Mouse (Mus musculus) thymus, adult 2 months (tissue): ENCODE measurements at regions not wholly inside any gene's neighbourhood (a gene's known extent, or its start where the extent isn't known, plus 50 kb on each side); places are given as distances from the start of the nearest gene placed in this dataset.

Experiments
- CTCF ChIP-seq: fragments of 200-500 bp; IDR thresholded peaks from 2 replicates; pipeline ENCODE4 v1.5.1; 2012; ENCODE audit warnings: mild to moderate bottlenecking, control low read depth, low read length, moderate library complexity, borderline replicate concordance; ENCODE audit not compliant: control insufficient read depth, poor library complexity, insufficient read depth; ENCODE audit errors: extremely low read depth
- POLR2A ChIP-seq: fragments of 200-500 bp; IDR thresholded peaks from 2 replicates; pipeline ENCODE4 v1.6.1; 2012; ENCODE audit warnings: mild to moderate bottlenecking, low read length, control low read depth, moderate library complexity; ENCODE audit not compliant: control insufficient read depth, poor library complexity, insufficient read depth; ENCODE audit errors: extremely low read depth

GRCm38 (mm10) chr15:5847413-5848100 is 452.0 kb upstream of the Dab2 start:
- TF ChIP-seq CTCF (no peak), POLR2A (no peak)
